Mouse (Mus musculus): ENCODE measurements around the gene Mllt10.

DNA sequence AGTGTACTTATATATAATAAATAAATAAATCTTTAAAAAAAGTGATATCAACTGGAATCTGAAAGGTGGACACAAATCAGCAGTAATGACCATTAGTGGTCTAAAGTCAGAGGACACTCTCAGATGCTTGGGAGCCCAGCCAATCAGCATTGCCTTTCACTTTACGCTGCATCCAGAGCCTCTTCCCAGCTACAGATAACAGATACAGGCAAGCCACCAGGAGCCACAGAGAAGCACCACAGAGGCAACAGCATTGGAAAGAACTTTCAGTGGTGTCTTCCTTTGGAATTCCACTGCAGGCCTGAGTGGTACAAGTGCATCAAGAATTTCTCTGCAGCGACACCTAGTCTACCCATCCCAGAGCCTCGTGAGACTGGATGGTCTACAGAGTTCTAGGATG is 42.2 kb upstream of the Mllt10 start:
- TF ChIP-seq CTCF (IDR thresholded peaks at IDR 0.05; ENCODE audit: low read depth), result no peak
- no peak for TF ChIP-seq EP300 (IDR thresholded peaks at IDR 0.05; ENCODE audit: low read depth)

Data from liver, postnatal 0 days (tissue).